Mouse (Mus musculus) embryonic facial prominence, embryonic 14.5 days (tissue): ENCODE data around the gene Pard3. TPM values are rescaled to one million over a fixed set of nuclear protein-coding genes. Genes with fewer than 3 reads are reported as not detected.

ENCODE experiments used
- ATAC-seq: fragments of 200-750 bp; cut with Nextera tagmentation; 2 replicates; pipeline ENCODE4 v1.8.0; 2017; ENCODE audit warnings: low read depth, moderate number of reproducible peaks, moderate TSS enrichment
- DNase-seq: peaks from one replicate; pipeline ENCODE4 v3.0.0-alpha.2; 2015; ENCODE audit warnings: low spot score
- H3K27ac ChIP-seq: fragments of 300-500 bp; sonication (generic); replicated peaks from 2 replicates; pipeline ENCODE4 v1.5.1; 2014; ENCODE audit warnings: low read depth, mild to moderate bottlenecking, low read length, moderate library complexity
- H3K27me3 ChIP-seq: fragments of 300-500 bp; sonication (generic); replicated peaks from 2 replicates; pipeline ENCODE4 v1.6.1; 2014; ENCODE audit warnings: low read length; ENCODE audit not compliant: control insufficient read depth, insufficient read depth
- H3K36me3 ChIP-seq: fragments of 300-500 bp; sonication (generic); 2 replicates; pipeline ENCODE4 v1.6.1; 2014; ENCODE audit warnings: low read length, mixed read lengths; ENCODE audit not compliant: control insufficient read depth, insufficient read depth
- H3K4me1 ChIP-seq: fragments of 300-500 bp; sonication (generic); 2 replicates; pipeline ENCODE4 v1.6.1; 2014; ENCODE audit warnings: antibody characterized with exemption, low read length; ENCODE audit not compliant: control insufficient read depth, insufficient read depth
- H3K4me2 ChIP-seq: fragments of 300-500 bp; sonication (generic); 2 replicates; pipeline ENCODE4 v1.6.1; 2014; ENCODE audit warnings: low read depth, mild to moderate bottlenecking, low read length, moderate library complexity, mixed read lengths
- H3K4me3 ChIP-seq: fragments of 300-500 bp; sonication (generic); 2 replicates; pipeline ENCODE4 v1.5.1; 2014; ENCODE audit warnings: low read depth, mild to moderate bottlenecking, low read length
- H3K9ac ChIP-seq: fragments of 300-500 bp; sonication (generic); 2 replicates; pipeline ENCODE4 v1.6.1; 2014; ENCODE audit warnings: low read depth, mild to moderate bottlenecking, low read length, moderate library complexity, mixed read lengths
- H3K9me3 ChIP-seq: fragments of 300-500 bp; sonication (generic); 2 replicates; pipeline ENCODE4 v1.6.1; 2016; ENCODE audit warnings: low read length; ENCODE audit not compliant: control insufficient read depth
- WGBS: fragments of 180-500 bp; shearing (Covaris S2); extraction: QIAGEN DNeasy Blood & Tissue Kit; methylation state at CpG from one replicate; pipeline ENCODE4 v1.1.7; 2014; 5-methylcytosine and 5-hydroxymethylcytosine counted together
- polyA plus RNA-seq: library from polyadenylated mRNA; unstranded; fragments of >200 nt; fragmentation: Nextera tagmentation; extraction: Ambion mirVana; gene quantifications from 2 replicates; pipeline ENCODE4 v1.2.1, GENCODE M21; 2014

Gene Pard3
- polyA plus RNA-seq, 1 experiment from 2014 or later, result 35.4 TPM

GRCm38 (mm10) chr8:127151706-127152105 is 88.0 kb downstream of the Pard3 start:
- peak; percentile 28; the same call in 1 of the 2 replicates for ATAC-seq
- H3K27me3 ChIP-seq, result no peaks in the 10 kb centered on the region
- H3K4me1 ChIP-seq, result peaks cover 4% of the 10 kb centered on the region; the same call in 1 of the 2 replicates
- H3K9me3 ChIP-seq, result no peaks in the 10 kb centered on the region
- no peaks in the 10 kb centered on the region for H3K36me3 ChIP-seq
- H3K9ac ChIP-seq, result no peak overlapping the region
- no peak overlapping the region for H3K27ac ChIP-seq
- peak; percentile 78 for DNase-seq
- 57% methylated on average over 3 of the region's 3 CpGs for WGBS
- H3K4me2 ChIP-seq, result no peak overlapping the region
- no peak overlapping the region for H3K4me3 ChIP-seq

- Histone ChIP-seq H3K4me3 (no peak overlapping the region), H3K9me3 (no peaks in the 10 kb centered on the region), H3K4me1 (peaks cover 6% of the 10 kb centered on the region; the same call in 1 of the 2 replicates), H3K36me3 (0 out of 2 replicates have a peak, but pooled peaks cover 1% of the 10 kb centered on the region), H3K27ac (no peak overlapping the region), H3K4me2 (no peak overlapping the region), H3K27me3 (no peaks in the 10 kb centered on the region), H3K9ac (no peak overlapping the region)
- 72% methylated on average over 8 of the region's 8 CpGs for WGBS
- DNase-seq (peak; percentile 53), ATAC-seq (no peak)
Observed at GRCm38 (mm10) chr8:127157087-127157486, 93.4 kb downstream of the Pard3 start.

GRCm38 (mm10) chr8:127159421-127159966 is 95.8 kb downstream of the Pard3 start:
- Histone ChIP-seq H3K9ac (no peak overlapping the region), H3K4me2 (no peak overlapping the region), H3K27ac (no peak overlapping the region), H3K27me3 (no peaks in the 10 kb centered on the region), H3K36me3 (0 out of 2 replicates have a peak, but pooled peaks cover 3% of the 10 kb centered on the region), H3K4me3 (no peak overlapping the region), H3K9me3 (no peaks in the 10 kb centered on the region), H3K4me1 (peaks cover 6% of the 10 kb centered on the region; the same call in 1 of the 2 replicates)
- ATAC-seq (no peak), DNase-seq (no peak)
- WGBS, result 40% methylated on average over 3 of the region's 3 CpGs

- Histone ChIP-seq H3K9ac (no peak overlapping the region), H3K4me1 (peaks cover 6% of the 10 kb centered on the region; the same call in 1 of the 2 replicates), H3K36me3 (0 out of 2 replicates have a peak, but pooled peaks cover 3% of the 10 kb centered on the region), H3K27ac (no peak overlapping the region), H3K27me3 (no peaks in the 10 kb centered on the region), H3K4me3 (no peak overlapping the region), H3K9me3 (no peaks in the 10 kb centered on the region), H3K4me2 (no peak overlapping the region)
- no peak for DNase-seq
- no peak for ATAC-seq
- 94% methylated on average over 7 of the region's 7 CpGs for WGBS
Observed at GRCm38 (mm10) chr8:127161854-127162253, 98.2 kb downstream of the Pard3 start.

- Histone ChIP-seq H3K27ac (no peak overlapping the region), H3K9ac (no peak overlapping the region), H3K4me2 (no peak overlapping the region), H3K4me3 (no peak overlapping the region), H3K27me3 (no peaks in the 10 kb centered on the region), H3K36me3 (0 out of 2 replicates have a peak, but pooled peaks cover 3% of the 10 kb centered on the region), H3K9me3 (no peaks in the 10 kb centered on the region), H3K4me1 (peaks cover 6% of the 10 kb centered on the region; the same call in 1 of the 2 replicates)
- WGBS, result 76% methylated on average over 1 of the region's 1 CpGs
- DNase-seq (no peak), ATAC-seq (no peak)
Observed at GRCm38 (mm10) chr8:127162821-127163220, 99.1 kb downstream of the Pard3 start.

GRCm38 (mm10) chr8:127164326-127165280 is 100.9 kb downstream of the Pard3 start:
- Histone ChIP-seq H3K9me3 (no peaks in the 10 kb centered on the region), H3K4me2 (no peak overlapping the region), H3K9ac (no peak overlapping the region), H3K4me1 (peaks cover 3% of the 10 kb centered on the region; the same call in 1 of the 2 replicates), H3K36me3 (0 out of 2 replicates have a peak, but pooled peaks cover 3% of the 10 kb centered on the region), H3K27ac (no peak overlapping the region), H3K4me3 (no peak overlapping the region), H3K27me3 (no peaks in the 10 kb centered on the region)
- 93% methylated on average over 12 of the region's 12 CpGs for WGBS
- DNase-seq (no peak), ATAC-seq (no peak)

GRCm38 (mm10) chr8:127168496-127168895 is 104.8 kb downstream of the Pard3 start:
- 75% methylated on average over 2 of the region's 2 CpGs for WGBS
- no peak for DNase-seq
- H3K36me3 ChIP-seq, result no peaks in the 10 kb centered on the region
- H3K4me2 ChIP-seq, result no peak overlapping the region
- H3K27ac ChIP-seq, result no peak overlapping the region
- H3K4me1 ChIP-seq, result peaks cover 10% of the 10 kb centered on the region; the same call in 1 of the 2 replicates
- H3K9me3 ChIP-seq, result no peaks in the 10 kb centered on the region
- H3K27me3 ChIP-seq, result no peaks in the 10 kb centered on the region
- no peak overlapping the region for H3K9ac ChIP-seq
- H3K4me3 ChIP-seq, result no peak overlapping the region
- ATAC-seq, result no peak

- H3K4me2 ChIP-seq, result no peak overlapping the region
- peaks cover 10% of the 10 kb centered on the region; the same call in 1 of the 2 replicates for H3K4me1 ChIP-seq
- no peaks in the 10 kb centered on the region for H3K9me3 ChIP-seq
- no peak overlapping the region for H3K9ac ChIP-seq
- H3K4me3 ChIP-seq, result no peak overlapping the region
- no peaks in the 10 kb centered on the region for H3K27me3 ChIP-seq
- no peak for ATAC-seq
- 96% methylated on average over 5 of the region's 5 CpGs for WGBS
- no peaks in the 10 kb centered on the region for H3K36me3 ChIP-seq
- H3K27ac ChIP-seq, result no peak overlapping the region
- DNase-seq, result no peak
Observed at GRCm38 (mm10) chr8:127169361-127169760, 105.7 kb downstream of the Pard3 start.
